Mouse (Mus musculus): ENCODE data around the gene Unc93b1. TPM values are rescaled to one million over a fixed set of nuclear protein-coding genes. Genes with fewer than 3 reads are reported as not detected.
"Not testable (repeated sequence)": the region's sequence is repeated elsewhere in the genome, so short reads cannot be mapped to it uniquely, and the experiment has no call there.

The Unc93b1 gene
- polyA plus RNA-seq, 1 experiment: 44.9 TPM

GRCm38 (mm10) chr19:3955804-3956203 lies 20.8 kb downstream of the Unc93b1 start:
- H3K4me3 ChIP-seq (ENCODE audit: insufficient read depth, low read length): no peak overlapping the region
- no peak for TF ChIP-seq CTCF (IDR thresholded peaks at IDR 0.05; ENCODE audit: borderline replicate concordance, insufficient read depth, low read length)
- TF ChIP-seq POLR2A (IDR thresholded peaks at IDR 0.05; ENCODE audit: low read depth, low read length): no peak
- no peak overlapping the region for H3K27ac ChIP-seq (ENCODE audit: insufficient read depth, low read length)
- H3K4me1 ChIP-seq (ENCODE audit: control insufficient read depth, insufficient read depth, low read length): no peaks in the 10 kb centered on the region

DNA sequence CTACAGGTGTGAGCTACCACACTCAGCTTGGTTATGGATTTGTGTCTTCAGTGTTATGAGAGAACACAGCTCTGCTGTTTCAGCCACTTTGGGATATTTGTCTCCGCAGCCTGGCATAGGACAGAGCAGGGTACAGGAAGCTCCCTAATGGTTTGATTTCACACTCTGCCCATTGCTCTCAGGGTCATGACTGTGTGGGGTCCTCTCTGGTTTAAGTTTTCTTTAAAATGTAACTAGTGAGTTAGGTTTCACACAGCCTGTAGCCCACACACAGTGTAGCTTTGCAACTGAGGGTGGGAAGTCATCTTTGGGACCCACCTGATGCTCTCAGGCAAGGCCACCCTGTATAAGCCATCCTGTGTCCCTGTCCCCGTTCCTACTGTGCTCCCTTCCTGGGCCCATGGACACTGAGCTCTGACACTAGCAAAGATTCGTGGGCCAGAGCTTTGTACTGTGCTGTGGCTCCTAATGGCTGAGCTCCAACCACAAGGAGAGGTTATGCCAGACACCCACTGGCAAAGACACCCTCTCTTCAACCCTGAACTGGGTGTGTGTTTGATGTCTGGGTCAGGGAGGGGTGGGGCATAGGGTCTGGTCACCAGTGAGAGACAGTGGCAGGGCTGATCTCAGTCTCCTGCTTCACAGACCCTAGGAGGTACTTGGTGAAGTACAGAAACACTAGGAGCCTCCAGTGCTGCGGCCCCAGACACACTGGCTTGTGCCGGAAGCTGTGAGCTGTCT lies 22.5 kb downstream of the Unc93b1 start:
- not testable (repeated sequence) for H3K4me3 ChIP-seq (ENCODE audit: insufficient read depth, low read length); H3K4me1 ChIP-seq (ENCODE audit: control insufficient read depth, insufficient read depth, low read length); H3K27ac ChIP-seq (ENCODE audit: insufficient read depth, low read length)

- no peak for TF ChIP-seq CTCF (IDR thresholded peaks at IDR 0.05; ENCODE audit: borderline replicate concordance, insufficient read depth, low read length)
- no peak for TF ChIP-seq POLR2A (IDR thresholded peaks at IDR 0.05; ENCODE audit: low read depth, low read length)
- Histone ChIP-seq H3K4me1 (ENCODE audit: control insufficient read depth, insufficient read depth, low read length) (no peaks in the 10 kb centered on the region), H3K27ac (ENCODE audit: insufficient read depth, low read length) (no peak within 1 kb of the TSS)
Observed at GRCm38 (mm10) chr19:3958470-3958869, 23.5 kb downstream of the Unc93b1 start, which contains the start of gene Aldh3b3. Gene Aldh3b3 (plus strand): TSS chr19:3958645.

DNA sequence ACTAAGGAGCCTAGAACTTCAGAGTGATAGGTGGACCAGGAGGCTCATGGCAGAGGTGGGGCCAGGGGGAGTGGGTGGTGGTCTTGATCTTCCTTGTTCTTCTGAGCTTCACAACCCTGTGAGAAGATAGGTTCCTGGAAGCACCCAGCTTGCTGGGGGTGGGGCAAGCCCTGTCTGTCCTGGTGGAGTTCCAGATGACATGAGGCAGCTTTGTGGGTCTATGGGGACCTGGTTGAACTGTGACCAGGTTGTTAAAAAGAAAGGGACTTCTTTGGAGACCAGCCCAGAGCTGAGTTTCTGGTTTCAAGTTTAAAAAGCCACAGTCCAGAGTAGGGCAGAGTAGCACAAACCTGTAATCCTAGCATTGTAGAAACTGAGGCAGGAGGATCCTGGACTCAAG lies 24.0 kb downstream of the Unc93b1 start:
- no peak overlapping the region for H3K4me3 ChIP-seq (ENCODE audit: insufficient read depth, low read length)
- no peak overlapping the region for H3K27ac ChIP-seq (ENCODE audit: insufficient read depth, low read length)
- no peaks in the 10 kb centered on the region for H3K4me1 ChIP-seq (ENCODE audit: control insufficient read depth, insufficient read depth, low read length)
- TF ChIP-seq POLR2A (IDR thresholded peaks at IDR 0.05; ENCODE audit: low read depth, low read length): no peak
- no peak for TF ChIP-seq CTCF (IDR thresholded peaks at IDR 0.05; ENCODE audit: borderline replicate concordance, insufficient read depth, low read length)

More at GRCm38 (mm10) chr19:3958470-3958869, 23.5 kb downstream of the Unc93b1 start, which contains the start of gene Aldh3b3:
- H3K4me3 ChIP-seq (ENCODE audit: insufficient read depth, low read length): no peak within 1 kb of the TSS

GRCm38 (mm10) chr19:3960211-3960610 lies 25.2 kb downstream of the Unc93b1 start:
- Histone ChIP-seq H3K4me3 (ENCODE audit: insufficient read depth, low read length) (no peak overlapping the region), H3K4me1 (ENCODE audit: control insufficient read depth, insufficient read depth, low read length) (no peaks in the 10 kb centered on the region), H3K27ac (ENCODE audit: insufficient read depth, low read length) (no peak overlapping the region)
- TF ChIP-seq POLR2A (IDR thresholded peaks at IDR 0.05; ENCODE audit: low read depth, low read length) (no peak), CTCF (IDR thresholded peaks at IDR 0.05; ENCODE audit: borderline replicate concordance, insufficient read depth, low read length) (no peak)

DNA sequence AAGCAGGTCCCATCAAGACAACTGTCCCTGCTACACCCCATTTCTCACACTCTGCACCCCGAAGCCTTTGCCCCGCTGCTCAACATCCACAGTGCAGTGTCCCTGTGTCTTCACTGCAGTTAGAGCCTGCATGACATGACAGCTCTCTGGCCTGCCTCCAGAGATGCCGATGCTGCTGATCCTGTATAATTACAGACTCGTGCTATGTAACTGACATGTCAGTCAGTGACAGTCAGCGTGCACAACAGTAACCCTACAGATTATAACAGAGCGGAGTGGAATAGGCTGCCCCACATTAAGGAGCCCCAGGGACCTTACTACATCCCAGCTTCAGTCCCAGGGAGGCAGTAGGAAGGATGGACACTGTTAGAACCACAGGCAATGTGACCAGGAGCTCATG lies 26.8 kb downstream of the Unc93b1 start:
- H3K27ac ChIP-seq (ENCODE audit: insufficient read depth, low read length); H3K4me3 ChIP-seq (ENCODE audit: insufficient read depth, low read length); H3K4me1 ChIP-seq (ENCODE audit: control insufficient read depth, insufficient read depth, low read length): not testable (repeated sequence)

GRCm38 (mm10) chr19:3962469-3962868 lies 27.5 kb downstream of the Unc93b1 start:
- no peak for TF ChIP-seq CTCF (IDR thresholded peaks at IDR 0.05; ENCODE audit: borderline replicate concordance, insufficient read depth, low read length)
- TF ChIP-seq POLR2A (IDR thresholded peaks at IDR 0.05; ENCODE audit: low read depth, low read length): no peak
- Histone ChIP-seq H3K4me3 (ENCODE audit: insufficient read depth, low read length) (no peak overlapping the region), H3K4me1 (ENCODE audit: control insufficient read depth, insufficient read depth, low read length) (no peaks in the 10 kb centered on the region), H3K27ac (ENCODE audit: insufficient read depth, low read length) (no peak overlapping the region)

- H3K4me1 ChIP-seq (ENCODE audit: control insufficient read depth, insufficient read depth, low read length): no peaks in the 10 kb centered on the region
- H3K27ac ChIP-seq (ENCODE audit: insufficient read depth, low read length): no peak overlapping the region
- TF ChIP-seq CTCF (IDR thresholded peaks at IDR 0.05; ENCODE audit: borderline replicate concordance, insufficient read depth, low read length): no peak
- no peak overlapping the region for H3K4me3 ChIP-seq (ENCODE audit: insufficient read depth, low read length)
Observed at GRCm38 (mm10) chr19:3964030-3964429, 29.0 kb downstream of the Unc93b1 start.

DNA sequence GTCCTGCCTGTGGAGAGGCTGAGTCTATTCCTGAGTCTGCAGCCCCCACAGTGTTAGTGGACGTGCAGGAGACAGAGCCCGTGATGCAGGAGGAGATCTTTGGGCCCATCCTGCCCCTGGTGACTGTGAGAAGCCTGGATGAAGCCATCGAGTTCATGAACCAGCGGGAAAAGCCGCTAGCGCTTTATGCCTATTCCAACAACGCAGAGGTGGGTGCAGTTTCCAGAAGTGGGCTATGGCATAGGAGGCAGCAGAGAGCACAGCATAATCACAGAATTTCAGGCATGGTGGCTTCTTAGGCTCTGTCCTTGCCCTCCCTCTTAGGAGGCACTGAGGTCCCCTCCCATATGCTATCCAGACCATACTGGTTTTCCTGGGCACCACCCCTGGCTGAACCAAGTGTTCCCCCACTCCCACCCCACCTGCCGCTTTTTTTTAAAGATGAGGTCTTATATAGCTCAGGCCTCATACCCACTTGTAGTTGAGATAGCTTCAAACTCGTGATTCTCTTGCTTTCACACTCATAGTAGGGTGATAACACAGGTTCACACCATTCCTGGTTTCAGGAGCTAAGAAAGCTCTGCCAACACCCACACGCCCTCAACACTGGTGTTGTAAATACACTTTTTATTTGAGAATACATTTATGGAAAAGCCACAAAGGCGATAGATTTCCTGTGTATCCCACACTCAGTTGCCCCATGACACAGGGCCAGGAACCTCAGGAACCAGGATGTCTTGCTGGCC lies 31.5 kb downstream of the Unc93b1 start:
- no peaks in the 10 kb centered on the region for H3K4me1 ChIP-seq (ENCODE audit: control insufficient read depth, insufficient read depth, low read length)
- TF ChIP-seq CTCF (IDR thresholded peaks at IDR 0.05; ENCODE audit: borderline replicate concordance, insufficient read depth, low read length): no peak
- no peak for TF ChIP-seq POLR2A (IDR thresholded peaks at IDR 0.05; ENCODE audit: low read depth, low read length)
- H3K27ac ChIP-seq (ENCODE audit: insufficient read depth, low read length): no peak overlapping the region
- no peak overlapping the region for H3K4me3 ChIP-seq (ENCODE audit: insufficient read depth, low read length)

DNA sequence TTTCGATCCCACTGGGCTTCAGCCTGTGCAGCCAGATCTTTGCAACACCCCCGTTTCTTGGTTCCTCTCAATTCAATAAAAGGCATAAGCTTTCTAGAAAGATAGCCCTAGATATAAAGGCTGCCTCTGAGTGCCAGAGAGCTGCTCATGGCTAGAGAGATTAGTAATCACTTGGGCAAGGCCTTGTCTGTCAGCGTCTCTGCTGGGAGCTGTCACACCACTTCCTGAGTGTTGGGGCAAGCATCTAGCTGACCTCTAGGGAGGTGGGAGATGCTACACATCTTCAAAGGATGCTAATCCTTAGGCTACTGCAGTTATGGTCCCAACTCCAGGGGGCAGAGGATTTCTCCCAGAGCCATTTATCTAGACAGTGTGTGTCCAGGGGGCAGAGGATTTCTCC lies 32.3 kb downstream of the Unc93b1 start:
- Histone ChIP-seq H3K4me3 (ENCODE audit: insufficient read depth, low read length) (no peak overlapping the region), H3K27ac (ENCODE audit: insufficient read depth, low read length) (no peak overlapping the region), H3K4me1 (ENCODE audit: control insufficient read depth, insufficient read depth, low read length) (no peaks in the 10 kb centered on the region)
- no peak for TF ChIP-seq POLR2A (IDR thresholded peaks at IDR 0.05; ENCODE audit: low read depth, low read length)
- TF ChIP-seq CTCF (IDR thresholded peaks at IDR 0.05; ENCODE audit: borderline replicate concordance, insufficient read depth, low read length): no peak
